Mouse (Mus musculus) bone marrow macrophage, adult 2 months (primary cell): ENCODE results near the gene Ror2.

Source experiments
- CTCF ChIP-seq: IDR thresholded peaks from 2 replicates; pipeline ENCODE4 v1.5.1; 2012; ENCODE audit warnings: low read depth, mild to moderate bottlenecking, low read length, moderate library complexity
- POLR2A ChIP-seq: IDR thresholded peaks from 2 replicates; pipeline ENCODE4 v1.6.1; 2012; ENCODE audit warnings: mild to moderate bottlenecking, low read depth, low read length, borderline replicate concordance

DNA sequence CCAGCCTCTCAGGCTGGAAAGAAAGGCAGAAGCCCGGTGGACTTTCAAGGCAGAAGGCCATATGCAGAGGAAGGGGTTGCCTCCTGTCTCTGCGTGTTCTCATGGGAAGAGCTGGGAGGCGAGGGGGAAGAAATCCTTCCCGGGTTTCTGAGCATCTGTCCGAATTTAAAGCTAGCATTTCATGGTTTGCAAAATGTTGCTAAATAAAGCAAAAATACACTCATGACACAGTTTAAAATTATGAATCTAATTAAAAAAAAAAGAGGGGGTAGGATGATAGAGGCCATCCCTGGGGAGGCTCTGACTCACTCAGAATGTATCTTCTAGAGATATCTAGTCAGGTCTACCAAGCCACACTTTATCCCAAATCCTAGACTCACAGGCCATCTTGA lies 83.5 kb downstream of the Ror2 start:
- no peak for TF ChIP-seq POLR2A
- TF ChIP-seq CTCF = no peak
